Mouse (Mus musculus) hindbrain, embryonic 14.5 days (tissue): ENCODE results near the gene Pheta1. TPM values are rescaled to one million over a fixed set of nuclear protein-coding genes. Genes with fewer than 3 reads are reported as not detected.

ENCODE experiments used
- ATAC-seq: fragments of 200-750 bp; cut with Nextera tagmentation; 2 replicates; pipeline ENCODE4 v1.8.0; 2017; ENCODE audit warnings: moderate number of reproducible peaks, mild to moderate bottlenecking, moderate TSS enrichment, moderate library complexity; ENCODE audit not compliant: low FRiP score
- DNase-seq: peaks from one replicate; pipeline ENCODE4 v3.0.0-alpha.2; 2015; ENCODE audit warnings: low spot score
- H3K27ac ChIP-seq: fragments of 300-500 bp; sonication (generic); 2 replicates; pipeline ENCODE4 v1.5.1; 2014; ENCODE audit warnings: mild to moderate bottlenecking, moderate library complexity
- H3K27me3 ChIP-seq: fragments of 300-500 bp; sonication (generic); 2 replicates; pipeline ENCODE4 v1.6.1; 2014; ENCODE audit warnings: mild to moderate bottlenecking, low read length, mixed read lengths; ENCODE audit not compliant: control insufficient read depth, insufficient read depth
- H3K36me3 ChIP-seq: fragments of 300-500 bp; sonication (generic); replicated peaks from 2 replicates; pipeline ENCODE4 v1.6.1; 2014; ENCODE audit not compliant: control insufficient read depth, insufficient read depth
- H3K4me1 ChIP-seq: fragments of 300-500 bp; sonication (generic); replicated peaks from 2 replicates; pipeline ENCODE4 v1.6.1; 2014; ENCODE audit warnings: antibody characterized with exemption, low read length, mixed read lengths; ENCODE audit not compliant: control insufficient read depth, insufficient read depth
- H3K4me2 ChIP-seq: fragments of 300-500 bp; sonication (generic); replicated peaks from 2 replicates; pipeline ENCODE4 v1.6.1; 2014; ENCODE audit warnings: mild to moderate bottlenecking, moderate library complexity
- H3K4me3 ChIP-seq: fragments of 300-500 bp; sonication (generic); replicated peaks from 2 replicates; pipeline ENCODE4 v1.5.1; 2014; ENCODE audit warnings: mild to moderate bottlenecking, low read length
- H3K9ac ChIP-seq: fragments of 300-500 bp; sonication (generic); 2 replicates; pipeline ENCODE4 v1.6.1; 2014
- H3K9me3 ChIP-seq: fragments of 300-500 bp; sonication (generic); 2 replicates; pipeline ENCODE4 v1.6.1; 2016; ENCODE audit warnings: low read length; ENCODE audit not compliant: control insufficient read depth
- WGBS: fragments of 180-500 bp; shearing (Covaris S2); extraction: QIAGEN DNeasy Blood & Tissue Kit; methylation state at CpG from one replicate; pipeline ENCODE4 v1.1.7; 2014; 5-methylcytosine and 5-hydroxymethylcytosine counted together
- polyA plus RNA-seq: library from polyadenylated mRNA; unstranded; fragments of >200 nt; fragmentation: Nextera tagmentation; extraction: Ambion mirVana; gene quantifications from 2 replicates; pipeline ENCODE4 v1.2.1, GENCODE M21; 2014

Pheta1 gene
- polyA plus RNA-seq, 1 experiment from 2014 or later: 32.3 TPM

- peaks cover 97% of the 10 kb centered on the region for H3K36me3 ChIP-seq
- 91% methylated on average over 8 of the region's 8 CpGs for WGBS
These were observed 32.9 kb upstream of the Pheta1 start for GRCm38 (mm10) chr5:121815867-121816380.

GRCm38 (mm10) chr5:121816611-121817010, 32.2 kb upstream of the Pheta1 start:
- no peaks in the 10 kb centered on the region for H3K27me3 ChIP-seq
- H3K27ac ChIP-seq: no peak overlapping the region
- H3K4me2 ChIP-seq: no peak overlapping the region
- no peak overlapping the region for H3K9ac ChIP-seq
- no peak for ATAC-seq
- H3K4me3 ChIP-seq: no peak overlapping the region
- no peaks in the 10 kb centered on the region for H3K9me3 ChIP-seq
- DNase-seq: no peak
- H3K36me3 ChIP-seq: peaks cover 95% of the 10 kb centered on the region
- 96% methylated on average over 2 of the region's 2 CpGs for WGBS
- H3K4me1 ChIP-seq: no peaks in the 10 kb centered on the region

More at GRCm38 (mm10) chr5:121815867-121816380, 32.9 kb upstream of the Pheta1 start:
- no peaks in the 10 kb centered on the region for H3K9me3 ChIP-seq
- H3K4me3 ChIP-seq: no peak overlapping the region
- no peak overlapping the region for H3K27ac ChIP-seq
- no peak for DNase-seq
- no peak for ATAC-seq
- H3K27me3 ChIP-seq: no peaks in the 10 kb centered on the region
- no peaks in the 10 kb centered on the region for H3K4me1 ChIP-seq
- no peak overlapping the region for H3K9ac ChIP-seq
- no peak overlapping the region for H3K4me2 ChIP-seq

- Histone ChIP-seq H3K9ac (no peak overlapping the region), H3K4me2 (no peak overlapping the region), H3K27ac (no peak overlapping the region), H3K4me1 (no peaks in the 10 kb centered on the region), H3K27me3 (no peaks in the 10 kb centered on the region), H3K9me3 (no peaks in the 10 kb centered on the region), H3K4me3 (no peak overlapping the region), H3K36me3 (peaks cover 86% of the 10 kb centered on the region)
- DNase-seq (no peak), ATAC-seq (no peak)
- WGBS: 90% methylated on average over 9 of the region's 9 CpGs
These were observed 31.2 kb upstream of the Pheta1 start for GRCm38 (mm10) chr5:121817551-121817950.

DNA sequence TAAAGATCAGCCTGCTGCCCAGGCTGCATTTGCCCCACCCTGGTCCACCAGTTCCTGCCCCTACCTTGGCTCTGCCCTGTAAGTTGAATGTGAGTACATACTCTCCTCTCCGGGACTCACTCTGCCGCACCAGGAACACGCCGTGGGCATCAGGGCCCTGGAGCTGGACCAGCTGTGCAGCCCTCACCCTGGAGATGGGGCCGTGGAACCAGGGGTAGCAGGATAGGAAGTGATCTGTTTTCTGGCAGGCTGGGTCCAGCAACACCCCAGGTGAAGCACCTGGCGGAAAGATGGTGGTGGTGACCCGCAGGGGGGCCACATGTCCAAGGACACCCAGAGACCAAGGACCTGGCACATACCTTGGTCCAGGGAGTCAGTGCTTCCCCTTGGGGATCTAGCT, 30.4 kb upstream of the Pheta1 start:
- no peaks in the 10 kb centered on the region for H3K9me3 ChIP-seq
- H3K4me1 ChIP-seq: no peaks in the 10 kb centered on the region
- H3K27me3 ChIP-seq: no peaks in the 10 kb centered on the region
- peaks cover 79% of the 10 kb centered on the region for H3K36me3 ChIP-seq
- no peak overlapping the region for H3K4me3 ChIP-seq
- WGBS: 97% methylated on average over 7 of the region's 7 CpGs
- H3K27ac ChIP-seq: no peak overlapping the region
- no peak for ATAC-seq
- no peak for DNase-seq
- no peak overlapping the region for H3K4me2 ChIP-seq
- no peak overlapping the region for H3K9ac ChIP-seq

DNA sequence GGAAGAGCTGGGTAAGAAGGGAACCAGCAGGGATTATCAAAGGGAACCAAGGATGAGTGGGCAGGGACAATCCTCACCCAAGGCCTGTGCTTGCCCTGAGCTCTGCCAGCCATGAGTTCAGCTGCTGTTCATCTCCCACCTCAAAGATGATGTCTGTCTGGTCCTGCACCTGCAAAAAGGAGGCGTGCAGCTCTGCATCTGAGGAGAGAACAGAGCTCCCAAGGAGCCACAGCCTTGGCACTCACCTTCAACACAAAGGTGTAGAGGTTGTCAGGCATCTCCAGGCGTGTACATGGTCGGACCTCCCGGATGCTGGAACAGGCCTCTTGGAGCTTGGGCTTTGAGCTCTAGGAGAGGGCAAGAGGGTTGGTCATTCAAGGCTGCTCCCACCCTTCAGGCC, 29.9 kb upstream of the Pheta1 start:
- Histone ChIP-seq H3K9me3 (no peaks in the 10 kb centered on the region), H3K36me3 (peaks cover 77% of the 10 kb centered on the region)
- WGBS: 94% methylated on average over 4 of the region's 4 CpGs

GRCm38 (mm10) chr5:121819559-121819958, 29.2 kb upstream of the Pheta1 start:
- Histone ChIP-seq H3K27ac (no peak overlapping the region), H3K9me3 (no peaks in the 10 kb centered on the region), H3K9ac (no peak overlapping the region), H3K4me1 (no peaks in the 10 kb centered on the region), H3K36me3 (peaks cover 71% of the 10 kb centered on the region), H3K4me2 (no peak overlapping the region), H3K4me3 (no peak overlapping the region), H3K27me3 (no peaks in the 10 kb centered on the region)
- ATAC-seq (no peak), DNase-seq (no peak)
- WGBS: 96% methylated on average over 5 of the region's 5 CpGs

More for the DNA sequence above, 29.9 kb upstream of the Pheta1 start:
- Histone ChIP-seq H3K4me1 (no peaks in the 10 kb centered on the region), H3K9ac (no peak overlapping the region), H3K27ac (no peak overlapping the region), H3K4me2 (no peak overlapping the region), H3K27me3 (no peaks in the 10 kb centered on the region), H3K4me3 (no peak overlapping the region)
- ATAC-seq (no peak), DNase-seq (no peak)

GRCm38 (mm10) chr5:121820161-121820560, 28.6 kb upstream of the Pheta1 start:
- 82% methylated on average over 2 of the region's 2 CpGs for WGBS
- H3K9me3 ChIP-seq: no peaks in the 10 kb centered on the region
- peaks cover 67% of the 10 kb centered on the region for H3K36me3 ChIP-seq
- H3K4me1 ChIP-seq: no peaks in the 10 kb centered on the region
- no peak overlapping the region for H3K27ac ChIP-seq
- no peaks in the 10 kb centered on the region for H3K27me3 ChIP-seq
- H3K4me2 ChIP-seq: no peak overlapping the region
- no peak overlapping the region for H3K4me3 ChIP-seq
- ATAC-seq: no peak
- no peak for DNase-seq
- no peak overlapping the region for H3K9ac ChIP-seq

GRCm38 (mm10) chr5:121820657-121821056, 28.1 kb upstream of the Pheta1 start:
- Histone ChIP-seq H3K4me1 (no peaks in the 10 kb centered on the region), H3K4me3 (no peak overlapping the region), H3K36me3 (peaks cover 62% of the 10 kb centered on the region), H3K27ac (no peak overlapping the region), H3K9ac (no peak overlapping the region), H3K27me3 (no peaks in the 10 kb centered on the region), H3K4me2 (no peak overlapping the region), H3K9me3 (no peaks in the 10 kb centered on the region)
- DNase-seq (no peak), ATAC-seq (no peak)
- 89% methylated on average over 3 of the region's 3 CpGs for WGBS

DNA sequence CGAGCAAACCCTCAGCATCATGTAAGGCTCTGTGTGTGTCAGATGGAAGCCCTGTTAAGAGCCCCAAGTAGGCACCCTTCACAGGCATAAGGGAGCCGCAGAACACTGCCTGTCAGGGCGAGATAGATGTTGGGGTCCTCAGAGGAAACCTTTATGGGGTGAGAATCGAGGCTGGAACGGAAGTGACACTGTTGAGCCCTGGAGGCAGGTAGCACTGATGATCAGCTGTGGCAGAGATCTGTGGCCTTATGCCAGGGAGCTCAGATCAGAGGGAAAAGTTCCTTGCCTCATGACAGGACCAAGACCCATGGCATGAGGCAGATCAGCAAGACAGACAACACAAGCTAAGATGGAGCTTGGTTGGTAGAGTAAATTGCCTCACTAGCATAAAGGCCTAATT, 27.7 kb upstream of the Pheta1 start:
- peaks cover 58% of the 10 kb centered on the region for H3K36me3 ChIP-seq
- no peaks in the 10 kb centered on the region for H3K27me3 ChIP-seq
- no peak overlapping the region for H3K27ac ChIP-seq
- H3K4me1 ChIP-seq: no peaks in the 10 kb centered on the region
- H3K9me3 ChIP-seq: no peaks in the 10 kb centered on the region
- no peak for ATAC-seq
- H3K9ac ChIP-seq: no peak overlapping the region
- no peak overlapping the region for H3K4me3 ChIP-seq
- no peak overlapping the region for H3K4me2 ChIP-seq
- no peak for DNase-seq
- WGBS: 87% methylated on average over 5 of the region's 5 CpGs

- ATAC-seq (no peak), DNase-seq (no peak)
- WGBS: 79% methylated on average over 5 of the region's 5 CpGs
- H3K9me3 ChIP-seq: no peaks in the 10 kb centered on the region
- no peaks in the 10 kb centered on the region for H3K4me1 ChIP-seq
- no peak overlapping the region for H3K9ac ChIP-seq
- peaks cover 53% of the 10 kb centered on the region for H3K36me3 ChIP-seq
- no peak overlapping the region for H3K4me2 ChIP-seq
- H3K4me3 ChIP-seq: no peak overlapping the region
- no peak overlapping the region for H3K27ac ChIP-seq
- no peaks in the 10 kb centered on the region for H3K27me3 ChIP-seq
These were observed 27.2 kb upstream of the Pheta1 start for GRCm38 (mm10) chr5:121821552-121821951.
